In the genomic region with DNA sequence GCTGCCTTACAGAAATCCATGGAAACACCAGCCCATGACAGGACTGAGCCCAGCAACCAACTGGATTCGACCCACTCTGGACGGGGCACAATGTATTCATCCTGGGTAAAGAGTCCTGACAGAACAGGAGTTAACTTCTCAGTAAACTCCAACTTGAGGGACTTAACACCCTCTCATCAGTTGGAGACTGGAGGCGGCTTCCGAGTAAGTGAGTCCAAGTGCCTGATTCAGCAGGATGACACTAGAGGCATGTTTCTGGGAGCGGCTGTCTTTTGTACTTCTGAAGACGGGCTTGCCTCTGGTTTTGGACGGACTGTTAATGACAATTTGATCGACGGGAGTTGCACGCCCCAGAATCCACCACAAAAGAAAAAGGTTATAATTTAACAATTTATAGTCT, we compare ENCODE assay signal across 22 mouse cellular contexts.
"Had no signal": no experiment of that assay in that cellular context is flagged by ENCODE, and none has a peak within 500 bp of the region (broad histone marks: within the 10 kb centered on the region; RNA-seq: fewer than 3 reads in every experiment).

No protein-coding gene starts in this region.

- ATAC-seq: liver, embryonic 12.5 days; midbrain, embryonic 16.5 days had no signal

- H3K4me3 ChIP-seq: limb, embryonic 10.5 days; limb, embryonic 13.5 days; liver, embryonic 12.5 days; liver, embryonic 15.5 days; lung, embryonic 15.5 days; myocyte; neural tube, embryonic 13.5 days had no signal

- H3K27me3 ChIP-seq: limb, embryonic 13.5 days; liver, embryonic 12.5 days; liver, embryonic 15.5 days; lung, embryonic 15.5 days; neural tube, embryonic 13.5 days had no signal

- H3K4me1 ChIP-seq: liver, embryonic 12.5 days; liver, embryonic 15.5 days; lung, embryonic 15.5 days; neural tube, embryonic 13.5 days had no signal

- DNase-seq: kidney, adult 18-20 months; kidney, postnatal 25 days; liver; lung, adult 18-20 months; lung, postnatal 10 days; lung, postnatal 4 days; retina, postnatal 1 day; right cerebral cortex, postnatal 4 days; thymus, adult 2 months; thymus, postnatal 14 days; thymus, postnatal 4 days had no signal

- H3K9me3 ChIP-seq: limb, embryonic 10.5 days; limb, embryonic 13.5 days; liver, embryonic 12.5 days; liver, embryonic 15.5 days; lung, embryonic 15.5 days; neural tube, embryonic 13.5 days had no signal

- H3K9ac ChIP-seq: limb, embryonic 13.5 days; liver, embryonic 12.5 days; liver, embryonic 15.5 days; lung, embryonic 15.5 days; neural tube, embryonic 13.5 days had no signal

- H3K4me2 ChIP-seq: limb, embryonic 13.5 days; liver, embryonic 12.5 days; liver, embryonic 15.5 days; lung, embryonic 15.5 days; midbrain, embryonic 11.5 days; neural tube, embryonic 13.5 days had no signal

- H3K27ac ChIP-seq: kidney, postnatal 0 days; limb, embryonic 10.5 days; limb, embryonic 13.5 days; liver, embryonic 12.5 days; liver, embryonic 15.5 days; lung, embryonic 15.5 days; neural tube, embryonic 13.5 days; stomach, postnatal 0 days had no signal
